Mouse (Mus musculus): ENCODE data around the gene Gm14406.
"Not testable (repeated sequence)": the region's sequence is repeated elsewhere in the genome, so short reads cannot be mapped to it uniquely, and the experiment has no call there.

The Gm14406 gene

DNA sequence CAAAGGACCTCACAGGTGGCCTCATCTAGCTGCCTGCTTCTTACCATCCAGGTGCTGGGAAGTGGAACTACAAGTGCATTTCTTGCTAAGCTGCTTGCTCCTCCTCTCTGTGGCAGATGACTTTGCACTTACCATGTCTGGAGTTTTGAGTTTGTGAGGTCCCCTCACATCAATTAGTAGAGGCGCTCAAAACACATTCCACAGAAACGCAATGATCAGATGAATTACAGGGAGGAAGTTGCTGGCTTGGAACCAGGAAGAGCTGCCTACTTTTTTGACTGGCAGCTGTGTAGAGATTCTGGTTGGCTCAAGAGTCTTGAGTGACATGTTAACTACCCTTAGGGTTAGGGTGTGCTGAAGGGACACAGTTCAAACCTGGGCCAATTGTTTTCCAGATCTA is at the start of gene Gm14406:
TSS of gene Gm14406 (minus strand) at position 213 of the 400 bp plus-strand sequence.
- DNase-seq (ENCODE audit: low read depth, low spot score), result peak; percentile 50

DNA sequence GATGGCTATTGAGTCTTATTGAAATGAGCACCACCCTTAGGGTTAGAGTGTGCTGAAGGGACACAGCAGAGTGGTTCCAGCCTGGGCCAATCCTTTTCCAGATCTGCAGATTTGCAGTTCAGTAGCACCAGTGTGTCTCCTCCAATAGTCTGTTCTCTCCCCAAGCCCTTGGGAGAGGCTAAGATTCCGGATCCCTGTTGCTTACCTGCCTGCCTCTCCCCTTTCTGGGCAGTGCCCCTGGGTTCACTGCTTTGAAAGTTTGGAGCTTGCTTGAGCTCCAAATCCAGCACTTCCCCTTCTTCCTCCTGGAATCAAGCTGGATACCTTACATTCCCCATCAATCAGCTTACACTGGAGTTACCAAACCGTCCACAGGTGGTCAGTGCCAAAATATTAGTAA is 2.9 kb downstream of the Gm14406 start:
- DNase-seq (ENCODE audit: low read depth, low spot score), result not testable (repeated sequence)

DNA sequence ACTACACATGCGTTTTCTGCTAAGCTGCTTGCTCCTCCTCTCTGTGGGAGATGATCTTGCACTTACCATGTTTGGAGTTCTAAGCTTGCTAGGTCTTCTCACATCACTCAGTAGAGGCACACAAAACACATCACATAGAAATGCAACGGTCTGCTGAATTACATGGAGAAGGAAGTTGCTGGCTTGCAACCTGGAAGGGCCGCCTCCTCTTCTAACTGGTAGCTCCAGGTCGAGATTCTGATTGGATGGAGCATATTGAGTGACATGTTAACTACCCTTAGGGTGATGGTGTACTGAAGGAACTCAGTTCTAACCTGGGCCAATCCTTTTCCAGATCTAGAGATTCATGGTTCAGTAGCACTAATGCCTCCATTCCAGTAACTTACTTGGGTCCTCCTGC is 18.6 kb downstream of the Gm14406 start:
- peak; percentile 27 for DNase-seq (ENCODE audit: low read depth, low spot score)

DNA sequence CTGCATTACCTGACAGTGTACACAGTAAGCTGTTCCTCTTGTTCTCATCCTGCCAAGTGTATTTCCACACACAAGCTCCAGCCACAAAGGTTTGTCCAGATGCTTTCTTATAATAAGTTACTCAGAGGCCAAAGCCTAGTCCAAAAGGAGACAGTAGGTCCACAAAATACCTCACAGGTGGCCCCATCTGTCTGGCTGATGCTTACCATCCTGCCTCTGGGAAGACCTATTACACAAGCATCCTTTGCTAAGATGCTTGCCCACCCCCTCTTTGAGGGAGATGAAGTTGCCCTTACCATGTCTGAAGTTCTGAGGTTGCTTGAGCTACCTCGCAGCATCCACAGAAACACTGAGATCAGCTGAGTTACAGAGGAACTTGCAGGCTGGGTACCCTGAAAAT is 22.7 kb downstream of the Gm14406 start:
- DNase-seq (ENCODE audit: low read depth, low spot score), result not testable (repeated sequence)

DNA sequence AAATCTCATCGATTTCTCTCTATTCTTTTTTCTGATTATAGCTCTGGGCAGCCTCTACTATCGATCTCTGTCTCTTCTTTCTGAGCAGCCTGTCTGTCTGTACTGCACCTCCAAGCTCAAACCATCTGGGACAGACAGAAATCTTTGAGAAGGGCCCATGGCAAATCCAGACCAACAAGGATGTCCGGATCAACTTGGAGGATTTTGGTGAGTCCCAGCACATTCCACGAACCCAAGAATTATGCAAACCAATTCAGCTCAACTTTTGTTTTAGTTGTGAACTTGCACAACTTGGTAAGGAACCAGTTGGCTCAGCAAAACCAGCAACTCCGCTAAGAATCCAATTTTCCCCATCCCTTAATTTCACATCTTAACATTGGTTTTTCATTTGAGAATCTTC is 40.3 kb downstream of the Gm14406 start:
- not testable (repeated sequence) for DNase-seq (ENCODE audit: low read depth, low spot score)

DNA sequence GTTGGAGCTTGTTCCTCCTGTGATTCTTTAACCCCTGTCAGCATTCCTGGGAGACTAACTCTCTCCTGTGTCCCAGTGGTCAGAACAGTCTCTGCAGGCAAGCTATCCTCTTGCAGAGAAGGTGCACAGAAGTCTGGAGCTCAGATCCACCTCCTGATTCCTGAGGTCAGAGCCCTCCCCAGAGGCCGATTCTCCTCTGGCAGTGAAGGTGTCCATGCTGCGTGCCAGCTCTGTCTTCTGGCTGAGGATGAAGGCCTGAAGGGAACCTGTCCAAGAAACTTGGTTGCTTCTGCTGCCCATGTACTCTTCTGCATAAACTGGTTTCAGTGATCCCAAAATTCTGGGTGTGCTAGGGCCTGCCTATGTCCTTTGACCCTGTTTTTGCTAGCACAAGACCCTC is 40.9 kb downstream of the Gm14406 start:
- DNase-seq (ENCODE audit: low read depth, low spot score), result not testable (repeated sequence)

DNA sequence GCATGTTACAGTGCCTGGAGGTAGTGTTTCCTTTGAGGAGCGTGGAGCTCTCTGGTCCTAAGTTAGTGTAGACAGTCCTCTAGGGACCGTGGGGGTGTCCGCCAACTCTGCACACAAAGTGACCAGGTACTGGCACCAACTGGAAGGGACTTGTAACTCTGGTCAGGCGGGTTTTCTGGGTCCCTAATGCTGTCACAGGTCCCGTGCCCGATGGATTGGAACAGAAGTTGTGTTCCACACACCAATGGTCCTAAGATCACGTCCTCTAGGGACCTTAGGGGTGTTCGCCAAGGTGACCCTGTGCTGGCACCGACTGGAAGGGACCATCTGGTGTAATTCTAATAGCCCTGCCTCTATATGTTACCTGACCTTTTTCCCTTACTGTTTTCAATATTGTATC is 42.1 kb downstream of the Gm14406 start:
- no peak for DNase-seq (ENCODE audit: low read depth, low spot score)

DNA sequence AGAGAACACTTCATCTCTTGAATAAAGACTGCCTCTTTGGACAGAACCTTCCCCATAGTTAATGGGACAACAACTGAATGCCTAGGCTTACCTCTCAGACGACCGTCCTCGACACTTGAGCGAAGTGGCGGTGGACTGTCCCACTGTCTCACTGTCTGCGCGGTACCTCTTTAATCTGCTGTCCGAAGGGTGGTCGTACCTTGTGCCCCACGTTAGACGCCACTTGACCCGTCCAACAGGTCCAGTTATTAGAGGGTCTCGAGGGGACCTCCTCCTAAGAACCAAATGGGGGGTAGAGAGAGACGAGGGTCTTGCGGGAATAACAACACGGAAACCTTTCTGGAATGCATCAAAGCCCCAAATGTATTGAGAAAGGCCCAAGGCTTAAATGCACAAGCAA is 53.8 kb downstream of the Gm14406 start:
- not testable (repeated sequence) for DNase-seq (ENCODE audit: low read depth, low spot score)

DNA sequence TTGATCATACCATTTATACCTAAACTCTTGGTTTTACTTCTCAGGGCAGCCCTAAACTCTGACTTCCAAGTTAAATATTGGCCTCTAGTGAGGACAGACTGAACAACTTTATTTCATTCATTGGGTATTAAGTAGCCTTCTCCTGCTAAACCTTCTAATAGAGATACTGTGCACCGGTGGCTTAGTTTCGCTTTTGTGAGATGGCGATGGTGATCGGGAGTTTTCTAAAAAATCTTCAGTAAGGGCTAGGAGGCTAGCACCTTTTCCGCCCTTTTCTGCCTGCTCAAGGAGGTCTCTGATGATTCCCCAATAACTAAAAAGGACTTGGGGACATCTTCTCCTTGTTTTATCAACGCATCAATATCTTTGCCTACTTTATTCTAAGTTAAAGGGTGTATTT is 54.3 kb downstream of the Gm14406 start:
- DNase-seq (ENCODE audit: low read depth, low spot score), result not testable (repeated sequence)

DNA sequence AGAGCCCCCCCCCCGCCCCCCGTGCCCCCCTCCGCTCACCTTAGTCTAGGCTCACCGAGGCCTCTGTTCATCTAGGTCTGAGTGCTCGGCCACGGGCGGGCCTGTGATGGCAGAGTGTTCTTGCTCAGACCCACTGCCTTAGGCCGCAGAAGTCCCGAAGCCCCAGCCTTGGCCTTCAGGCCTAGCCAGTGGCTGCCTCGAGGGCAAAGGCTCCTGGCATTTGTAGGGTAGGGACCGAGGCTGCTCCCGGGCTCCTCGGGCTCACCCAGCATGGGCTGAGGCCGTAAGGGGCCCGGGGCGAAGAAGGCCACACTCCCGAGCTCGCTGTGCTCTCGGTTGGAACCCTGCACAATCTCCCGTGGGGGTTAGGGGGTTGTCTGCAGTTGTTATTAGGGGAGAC is 54.9 kb downstream of the Gm14406 start:
- no peak for DNase-seq (ENCODE audit: low read depth, low spot score)

DNA sequence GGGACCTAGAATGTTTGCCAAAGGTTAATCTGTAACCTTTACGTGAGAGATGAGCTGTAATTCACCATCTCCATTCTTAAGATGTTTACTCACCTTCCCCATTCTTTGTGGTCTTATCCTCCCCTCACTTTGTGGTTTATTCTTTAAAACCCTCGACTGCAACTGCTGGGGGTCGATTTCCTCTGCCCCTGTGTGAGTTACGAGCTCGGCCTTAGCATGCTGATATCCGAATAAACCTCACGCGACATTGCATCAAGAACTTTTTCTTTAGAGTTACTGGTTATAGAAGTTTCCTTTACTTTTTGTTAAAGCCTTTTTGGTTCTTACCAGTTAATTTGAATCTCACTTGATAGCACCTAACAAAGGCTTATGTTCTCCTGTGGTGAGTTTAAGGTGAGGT is 58.0 kb downstream of the Gm14406 start:
- no peak for DNase-seq (ENCODE audit: low read depth, low spot score)
